Mouse (Mus musculus) embryonic facial prominence, embryonic 10.5 days (tissue): ENCODE data around the gene Slco4a1. TPM values are rescaled to one million over a fixed set of nuclear protein-coding genes. Genes with fewer than 3 reads are reported as not detected.

ENCODE experiments used
- DNase-seq: peaks from one replicate; pipeline ENCODE4 v3.0.0-alpha.2; 2017; ENCODE audit warnings: low spot score
- H3K27ac ChIP-seq: fragments of 300-500 bp; sonication (generic); replicated peaks from 2 replicates; pipeline ENCODE4 v1.5.1; 2016; ENCODE audit warnings: mild to moderate bottlenecking
- H3K27me3 ChIP-seq: fragments of 300-500 bp; sonication (generic); replicated peaks from 2 replicates; pipeline ENCODE4 v1.6.1; 2016; ENCODE audit warnings: low read depth, mild to moderate bottlenecking; ENCODE audit not compliant: poor library complexity, severe bottlenecking
- H3K36me3 ChIP-seq: fragments of 300-500 bp; sonication (generic); replicated peaks from 2 replicates; pipeline ENCODE4 v1.6.1; 2016; ENCODE audit warnings: mild to moderate bottlenecking, moderate library complexity
- H3K4me1 ChIP-seq: fragments of 300-500 bp; sonication (generic); 2 replicates; pipeline ENCODE4 v1.6.1; 2016
- H3K4me3 ChIP-seq: fragments of 300-500 bp; sonication (generic); 2 replicates; pipeline ENCODE4 v1.5.1; 2016; ENCODE audit warnings: mild to moderate bottlenecking, moderate library complexity
- H3K9me3 ChIP-seq: fragments of 300-500 bp; sonication (generic); 2 replicates; pipeline ENCODE4 v1.6.1; 2016; ENCODE audit warnings: mild to moderate bottlenecking
- WGBS: fragments of 180-500 bp; shearing (Covaris S2); methylation state at CpG from one replicate; pipeline ENCODE4 v1.1.7; 2016; 5-methylcytosine and 5-hydroxymethylcytosine counted together
- polyA plus RNA-seq: library from polyadenylated mRNA; unstranded; fragments of >200 nt; fragmentation: Nextera tagmentation; extraction: Ambion mirVana; gene quantifications from 2 replicates; pipeline ENCODE4 v1.2.1, GENCODE M21; 2016

Gene Slco4a1
- polyA plus RNA-seq = 3.3 and 4.1 TPM in 2 replicates

DNA sequence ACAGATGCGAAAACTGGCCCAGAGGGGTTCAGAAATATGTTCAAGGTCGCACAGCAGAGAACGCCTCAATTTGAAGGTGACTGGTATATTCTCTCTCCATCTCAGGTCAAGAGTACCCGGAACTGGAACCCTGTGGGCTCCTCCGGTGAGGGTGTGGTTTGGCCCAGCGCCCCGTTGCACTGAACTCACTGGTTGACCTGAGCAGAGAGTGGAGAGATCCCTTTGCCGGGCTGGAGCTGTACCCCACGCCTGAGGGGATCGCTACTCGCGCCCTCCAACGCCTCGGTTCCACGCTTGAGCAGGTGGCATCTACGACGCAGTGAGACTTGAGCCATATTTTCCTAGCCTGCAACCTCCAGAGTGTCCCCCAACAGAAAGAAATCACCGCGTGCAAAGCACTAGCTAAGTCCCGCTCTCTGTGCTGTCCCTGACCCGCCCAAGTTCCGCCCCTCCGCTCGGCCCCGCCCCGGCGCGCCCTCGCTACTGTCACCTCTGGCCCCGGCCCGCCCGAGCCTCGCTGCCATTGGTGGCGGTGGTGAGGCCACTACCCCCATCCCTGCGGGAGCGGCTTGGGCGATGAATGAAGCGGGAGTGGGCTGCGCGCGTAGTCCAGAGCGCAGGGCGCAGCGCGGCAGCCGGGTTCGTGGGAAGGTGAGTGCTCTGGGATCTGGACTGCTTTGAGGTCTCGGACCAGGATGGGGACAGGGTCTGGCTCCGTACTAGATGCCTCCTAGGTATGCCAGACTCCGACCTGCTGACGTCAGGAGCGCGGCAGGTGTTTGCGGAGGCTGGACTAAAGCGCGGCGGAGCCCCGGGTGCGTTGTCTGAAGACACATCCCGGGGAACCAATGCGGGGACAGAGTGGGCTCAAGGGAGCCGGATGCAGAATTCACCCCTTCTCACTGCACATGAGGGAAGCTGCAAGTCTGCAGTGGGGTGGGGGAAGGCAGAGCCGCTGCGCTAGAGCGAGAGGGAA lies at the start of gene Slco4a1:
Slco4a1 (plus strand) TSS at position 523 of the 976 bp plus-strand sequence.
- peak; percentile 93 for DNase-seq
- 2% methylated on average over 65 of the region's 65 CpGs for WGBS
- Histone ChIP-seq H3K27me3 (peaks cover 80% of the 10 kb centered on the region), H3K4me3 (peak within 1 kb of the TSS; percentile 65), H3K4me1 (peaks cover 24% of the 10 kb centered on the region), H3K9me3 (no peaks in the 10 kb centered on the region), H3K27ac (peak within 1 kb of the TSS; percentile 69), H3K36me3 (no peaks in the 10 kb centered on the region)

DNA sequence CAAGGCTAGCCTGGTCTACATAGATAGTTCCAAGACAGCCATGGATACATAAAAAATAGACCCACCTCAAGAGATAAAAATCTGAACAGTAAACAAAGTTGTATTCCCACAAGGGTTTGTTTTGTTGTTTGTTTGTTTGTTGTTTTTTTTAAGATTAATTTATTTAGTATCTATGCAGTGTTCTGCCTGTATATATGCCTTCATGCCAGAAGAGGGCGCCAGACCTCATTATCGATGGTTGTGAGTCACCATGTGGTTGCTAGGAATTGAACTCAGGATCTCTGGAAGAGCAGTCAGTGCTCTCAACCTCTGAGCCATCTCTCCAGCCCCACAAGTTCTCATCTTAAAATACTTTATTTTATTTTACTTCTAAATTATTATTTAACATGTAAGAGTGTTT lies 47.6 kb upstream of the Slco4a1 start:
- Histone ChIP-seq H3K9me3 (no peaks in the 10 kb centered on the region), H3K4me1 (no peaks in the 10 kb centered on the region), H3K4me3 (no peak overlapping the region), H3K27me3 (no peaks in the 10 kb centered on the region), H3K27ac (no peak overlapping the region), H3K36me3 (no peaks in the 10 kb centered on the region)
- 22% methylated on average over 2 of the region's 2 CpGs for WGBS
- DNase-seq = no peak

DNA sequence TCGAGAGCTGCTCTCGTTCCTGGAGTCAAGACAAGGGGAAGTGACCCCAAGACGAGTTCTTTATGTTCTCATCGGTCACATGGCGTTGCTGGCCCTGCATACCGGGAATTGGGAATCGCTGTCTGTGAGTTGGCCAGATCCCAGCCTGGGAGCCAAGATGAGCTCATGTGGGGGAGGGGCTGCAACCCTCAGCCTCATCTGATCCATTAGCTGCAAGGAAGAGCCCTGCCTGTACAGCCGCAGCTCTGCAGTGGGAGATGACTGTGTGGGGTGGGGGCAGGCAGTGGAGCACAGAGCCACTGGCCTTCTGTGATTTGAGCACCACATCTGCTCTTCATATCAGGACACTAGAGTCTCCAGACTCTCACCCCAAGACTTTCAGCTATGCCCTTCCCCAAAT lies 45.6 kb upstream of the Slco4a1 start:
- Histone ChIP-seq H3K36me3 (no peaks in the 10 kb centered on the region), H3K27ac (no peak overlapping the region), H3K9me3 (no peaks in the 10 kb centered on the region), H3K27me3 (no peaks in the 10 kb centered on the region), H3K4me1 (no peaks in the 10 kb centered on the region), H3K4me3 (no peak overlapping the region)
- no peak for DNase-seq
- 71% methylated on average over 8 of the region's 8 CpGs for WGBS

DNA sequence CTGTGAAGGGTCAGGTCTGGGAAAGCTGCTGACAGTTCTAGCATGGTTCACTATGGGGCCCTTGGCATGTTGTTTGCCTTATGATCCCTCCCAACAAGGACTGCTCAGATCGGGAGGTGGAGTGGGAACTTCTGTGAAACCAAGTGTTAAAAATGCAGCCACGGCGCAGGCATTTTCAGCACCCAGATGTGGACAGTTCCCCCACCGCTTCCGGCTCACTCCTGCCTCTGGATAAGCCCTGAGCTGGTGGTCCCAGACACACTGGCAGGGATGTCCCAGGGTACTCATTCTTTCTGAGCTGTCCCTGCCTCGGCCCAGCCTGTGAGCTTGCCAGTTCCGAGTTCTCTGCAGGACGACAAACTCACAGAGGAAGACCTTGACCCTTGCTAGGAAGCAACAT lies 45.0 kb upstream of the Slco4a1 start:
- H3K4me1 ChIP-seq = no peaks in the 10 kb centered on the region
- no peaks in the 10 kb centered on the region for H3K36me3 ChIP-seq
- peak; percentile 65 for DNase-seq
- no peak overlapping the region for H3K4me3 ChIP-seq
- no peak overlapping the region for H3K27ac ChIP-seq
- H3K27me3 ChIP-seq = no peaks in the 10 kb centered on the region
- WGBS = 13% methylated on average over 8 of the region's 8 CpGs
- H3K9me3 ChIP-seq = no peaks in the 10 kb centered on the region

DNA sequence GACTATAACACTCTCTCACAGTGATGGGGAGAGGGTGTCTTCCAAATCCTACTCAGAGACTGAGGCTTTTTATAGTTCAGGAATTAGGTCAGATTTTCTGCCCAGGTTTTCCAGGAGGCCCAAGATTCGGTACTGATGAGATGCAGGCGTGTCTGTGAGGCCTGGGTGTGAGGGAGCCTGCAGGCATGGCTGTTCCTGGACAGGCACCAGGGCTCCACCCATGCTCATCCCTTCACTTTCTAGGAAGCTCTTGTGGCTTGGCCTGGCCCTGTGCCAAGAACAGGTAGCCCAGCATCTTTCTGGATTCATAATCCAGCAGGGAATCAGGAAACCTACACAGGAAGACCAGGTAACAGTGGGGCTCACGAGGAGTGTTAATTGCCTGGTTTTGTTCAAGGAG lies 40.4 kb upstream of the Slco4a1 start:
- H3K27ac ChIP-seq = no peak overlapping the region
- no peaks in the 10 kb centered on the region for H3K27me3 ChIP-seq
- no peak for DNase-seq
- H3K36me3 ChIP-seq = no peaks in the 10 kb centered on the region
- no peaks in the 10 kb centered on the region for H3K4me1 ChIP-seq
- WGBS = 57% methylated on average over 3 of the region's 3 CpGs
- no peaks in the 10 kb centered on the region for H3K9me3 ChIP-seq
- H3K4me3 ChIP-seq = no peak overlapping the region

DNA sequence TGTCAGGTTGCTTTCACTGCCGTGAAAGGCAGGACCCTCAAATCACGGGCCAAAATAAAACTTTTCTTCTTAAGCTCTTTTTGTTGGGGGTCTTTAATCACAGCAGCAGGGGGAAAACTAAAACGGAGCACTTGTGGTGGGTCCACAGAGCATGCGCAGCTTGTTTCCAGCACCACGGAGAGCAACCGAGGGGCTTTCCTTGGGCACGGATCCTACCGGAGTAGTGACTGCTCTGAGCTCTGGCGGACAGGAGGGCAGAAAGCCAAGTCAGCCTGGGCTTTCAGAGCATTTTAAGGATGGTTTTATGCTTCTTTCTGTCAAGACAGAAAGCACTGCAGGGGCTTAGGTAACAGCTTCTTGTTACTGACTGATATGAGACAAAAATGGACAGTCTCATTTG lies 38.3 kb upstream of the Slco4a1 start:
- Histone ChIP-seq H3K27ac (no peak overlapping the region), H3K27me3 (no peaks in the 10 kb centered on the region), H3K36me3 (no peaks in the 10 kb centered on the region), H3K4me1 (no peaks in the 10 kb centered on the region), H3K4me3 (no peak overlapping the region), H3K9me3 (no peaks in the 10 kb centered on the region)
- 15% methylated on average over 9 of the region's 9 CpGs for WGBS
- peak; percentile 75 for DNase-seq

DNA sequence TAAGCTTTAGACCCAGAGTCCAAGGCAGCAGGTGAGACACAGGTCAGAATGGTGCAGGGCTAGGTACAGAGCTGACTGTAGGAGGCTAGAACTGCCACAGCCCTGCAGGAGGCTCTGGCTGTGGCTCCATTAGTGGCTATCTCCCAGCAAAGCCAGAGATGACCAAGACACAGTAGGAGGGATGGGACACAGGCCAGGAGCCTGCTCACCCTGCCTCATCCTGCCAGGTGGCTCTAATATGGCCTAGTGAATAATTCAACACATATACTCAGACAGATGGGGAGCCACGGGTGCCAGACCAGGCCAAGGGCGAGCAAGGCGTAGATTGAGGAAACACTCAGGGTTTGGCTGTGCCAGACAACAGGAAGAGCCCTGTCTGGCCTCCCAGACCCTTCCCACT lies 35.4 kb upstream of the Slco4a1 start:
- WGBS = 84% methylated on average over 3 of the region's 3 CpGs
- Histone ChIP-seq H3K9me3 (no peaks in the 10 kb centered on the region), H3K27ac (no peak overlapping the region), H3K27me3 (0 out of 2 replicates have a peak, but pooled peaks cover 5% of the 10 kb centered on the region), H3K4me1 (no peaks in the 10 kb centered on the region), H3K4me3 (no peak overlapping the region), H3K36me3 (no peaks in the 10 kb centered on the region)
- no peak for DNase-seq

DNA sequence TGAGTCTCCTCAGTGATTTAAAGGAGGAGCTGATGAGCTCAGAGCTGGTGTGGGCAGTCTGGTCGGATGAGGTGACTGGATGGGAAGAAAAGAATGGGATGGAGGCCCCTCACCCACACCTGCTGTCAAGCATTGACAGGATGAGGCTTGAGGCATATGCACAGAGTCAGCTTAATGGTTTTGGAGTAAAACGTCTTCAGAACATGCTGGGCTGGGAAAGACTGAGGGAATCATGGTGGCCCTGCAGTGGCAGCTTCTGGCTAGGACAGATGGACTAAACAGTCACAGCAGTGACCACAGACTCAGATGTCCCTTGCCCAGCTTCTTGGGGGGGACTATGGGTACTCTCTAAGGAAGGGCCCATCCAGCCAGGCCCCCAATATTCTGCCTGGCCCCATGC lies 30.9 kb upstream of the Slco4a1 start:
- no peak overlapping the region for H3K4me3 ChIP-seq
- H3K4me1 ChIP-seq = peaks cover 2% of the 10 kb centered on the region; the same call in 1 of the 2 replicates

DNA sequence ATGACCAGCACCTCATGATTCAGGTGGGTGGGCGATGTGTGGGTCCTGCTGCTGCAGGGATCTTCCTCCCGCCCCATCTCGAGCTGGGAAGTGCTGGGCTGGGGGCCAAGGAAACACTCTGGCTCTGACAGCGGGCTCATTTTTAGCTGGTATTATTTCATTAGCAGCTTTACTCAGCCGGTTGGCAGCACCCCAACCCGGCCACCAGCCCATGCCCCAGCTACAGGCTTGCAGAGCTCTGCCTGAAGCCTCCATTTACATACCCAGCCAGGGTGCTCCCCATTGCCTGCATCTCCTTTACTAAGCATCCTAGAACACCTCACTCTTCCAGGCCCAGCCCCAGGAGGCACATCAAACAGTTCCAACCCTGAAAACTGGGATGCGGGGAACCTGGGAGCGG lies 29.0 kb upstream of the Slco4a1 start:
- H3K4me1 ChIP-seq = peaks cover 5% of the 10 kb centered on the region
- 73% methylated on average over 8 of the region's 8 CpGs for WGBS
- H3K27ac ChIP-seq = no peak overlapping the region
- no peaks in the 10 kb centered on the region for H3K9me3 ChIP-seq
- no peak overlapping the region for H3K4me3 ChIP-seq
- DNase-seq = no peak
- no peaks in the 10 kb centered on the region for H3K36me3 ChIP-seq
- peaks cover 8% of the 10 kb centered on the region; the same call in 1 of the 2 replicates for H3K27me3 ChIP-seq

More for the DNA sequence above, 30.9 kb upstream of the Slco4a1 start:
- no peak for DNase-seq
- Histone ChIP-seq H3K27me3 (peaks cover 8% of the 10 kb centered on the region; the same call in 1 of the 2 replicates), H3K36me3 (no peaks in the 10 kb centered on the region), H3K27ac (no peak overlapping the region), H3K9me3 (no peaks in the 10 kb centered on the region)
- WGBS = 51% methylated on average over 2 of the region's 2 CpGs

DNA sequence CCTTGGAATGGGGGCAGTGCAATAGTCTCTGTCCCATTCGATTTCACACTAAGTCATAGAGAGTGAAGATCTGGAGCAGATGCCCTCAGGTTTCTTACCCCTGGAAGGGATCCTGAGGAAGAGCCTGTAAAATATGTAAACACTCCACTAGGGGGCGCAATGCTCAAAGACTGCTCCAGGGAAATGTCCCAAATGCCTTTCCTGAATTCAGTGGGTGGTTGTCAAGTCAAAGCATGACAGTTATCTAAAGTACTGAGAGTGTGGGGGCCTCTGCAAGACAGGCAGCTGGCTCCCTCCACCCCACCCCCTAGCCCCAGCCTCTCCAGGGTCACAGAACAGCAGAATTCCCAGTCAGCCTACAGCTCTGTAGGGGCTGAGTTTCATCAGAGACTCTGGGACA lies 27.7 kb upstream of the Slco4a1 start:
- Histone ChIP-seq H3K27ac (no peak overlapping the region), H3K27me3 (peaks cover 8% of the 10 kb centered on the region; the same call in 1 of the 2 replicates), H3K4me1 (peaks cover 16% of the 10 kb centered on the region), H3K4me3 (no peak overlapping the region), H3K9me3 (no peaks in the 10 kb centered on the region), H3K36me3 (no peaks in the 10 kb centered on the region)
- DNase-seq = peak; percentile 25
- 24% methylated on average over 2 of the region's 2 CpGs for WGBS

DNA sequence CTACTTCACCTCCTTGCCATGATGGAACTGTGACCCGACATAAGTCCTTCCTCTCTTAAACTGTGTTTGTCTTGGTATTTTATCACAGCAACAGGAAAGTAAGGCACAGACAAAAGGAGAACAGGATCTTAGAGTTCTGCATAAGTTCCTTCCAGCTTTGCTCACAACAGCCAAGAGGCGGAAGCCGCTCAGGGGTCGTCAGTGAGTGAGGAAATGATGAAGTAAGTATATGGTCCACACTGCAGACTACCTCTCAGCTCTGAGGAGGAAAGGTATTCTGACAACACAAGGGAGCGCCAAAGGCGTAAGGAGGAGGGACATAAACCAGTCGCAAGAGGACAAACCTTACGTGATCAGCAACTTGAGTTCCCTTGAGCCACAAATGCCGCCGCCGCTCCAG lies 25.4 kb upstream of the Slco4a1 start:
- 80% methylated on average over 11 of the region's 11 CpGs for WGBS

DNA sequence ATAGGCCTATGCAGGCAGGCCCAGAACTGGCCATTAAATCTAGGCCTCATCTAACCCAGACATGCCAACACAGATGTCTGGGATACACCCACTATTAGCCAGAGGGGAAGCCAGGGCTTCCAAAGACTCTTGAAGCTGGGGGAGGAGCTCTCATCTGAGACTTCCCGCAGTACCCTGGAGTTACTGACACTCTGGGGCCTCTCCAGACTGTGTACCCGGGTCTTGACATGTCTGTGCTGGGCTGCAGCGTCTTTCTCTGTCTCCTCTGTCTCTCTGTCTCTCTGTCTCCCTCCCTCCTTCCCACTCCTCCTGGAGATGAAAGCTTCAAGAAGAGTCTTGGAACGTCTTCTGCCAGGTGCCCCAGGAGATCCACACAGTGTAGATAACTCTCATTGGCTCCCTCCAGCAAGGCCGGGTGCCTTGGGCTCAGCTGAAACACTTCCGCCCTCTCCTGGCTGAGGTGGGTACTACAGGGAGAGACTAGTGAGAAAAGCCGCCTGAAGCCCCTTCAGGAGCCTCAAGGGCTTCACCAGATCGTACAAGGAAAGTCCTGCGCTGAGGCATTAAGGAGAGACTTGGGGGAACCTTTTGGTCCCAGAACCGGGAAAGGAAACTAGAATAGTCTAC lies 23.9 kb upstream of the Slco4a1 start:
- Histone ChIP-seq H3K27ac (no peak overlapping the region), H3K4me3 (no peak overlapping the region), H3K27me3 (peaks cover 1% of the 10 kb centered on the region; the same call in 1 of the 2 replicates), H3K36me3 (no peaks in the 10 kb centered on the region), H3K4me1 (peaks cover 29% of the 10 kb centered on the region), H3K9me3 (no peaks in the 10 kb centered on the region)
- WGBS = 20% methylated on average over 10 of the region's 10 CpGs
- peak; percentile 88 for DNase-seq

More for the DNA sequence above, 25.4 kb upstream of the Slco4a1 start:
- DNase-seq = no peak
- no peak overlapping the region for H3K27ac ChIP-seq
- no peak overlapping the region for H3K4me3 ChIP-seq
- no peaks in the 10 kb centered on the region for H3K9me3 ChIP-seq
- peaks cover 4% of the 10 kb centered on the region; the same call in 1 of the 2 replicates for H3K27me3 ChIP-seq
- peaks cover 26% of the 10 kb centered on the region for H3K4me1 ChIP-seq
- H3K36me3 ChIP-seq = no peaks in the 10 kb centered on the region
